Mouse (Mus musculus) adrenal gland, postnatal 10 days (tissue): ENCODE results near the gene Ccser2. TPM values are rescaled to one million over a fixed set of nuclear protein-coding genes. Genes with fewer than 3 reads are reported as not detected.
A peak's percentile ranks its signal among the peaks of the same experiment; 100 is the strongest.
"Not testable (repeated sequence)": the region's sequence is repeated elsewhere in the genome, so short reads cannot be mapped to it uniquely, and the experiment has no call there.

Experiments
- DNase-seq: peaks from one replicate; pipeline ENCODE4 v3.0.0; 2021; ENCODE audit warnings: mixed read lengths
- long read RNA-seq, 2 experiments: library from polyadenylated mRNA; stranded (forward); transcript quantifications; one replicate each; pipeline ENCODE4 v2.0.0; 2021
- total RNA-seq, 2 experiments: library from RNA; stranded (reverse); gene quantifications; 2 replicates each; pipeline ENCODE4 v1.2.3; 2021

Ccser2 gene
- 10 to 100 TPM; 33.4 to 38.3 TPM for total RNA-seq
- long read RNA-seq, experiment 1, partial matches to known transcripts, result 20 of 28 reads
- long read RNA-seq, experiment 1, other reads (novel, unspliced or antisense), result 8 of 28 reads
- long read RNA-seq, experiment 2, partial matches to known transcripts, result 1 of 7 reads
- long read RNA-seq, experiment 2, other reads (novel, unspliced or antisense), result 3 of 7 reads

DNA sequence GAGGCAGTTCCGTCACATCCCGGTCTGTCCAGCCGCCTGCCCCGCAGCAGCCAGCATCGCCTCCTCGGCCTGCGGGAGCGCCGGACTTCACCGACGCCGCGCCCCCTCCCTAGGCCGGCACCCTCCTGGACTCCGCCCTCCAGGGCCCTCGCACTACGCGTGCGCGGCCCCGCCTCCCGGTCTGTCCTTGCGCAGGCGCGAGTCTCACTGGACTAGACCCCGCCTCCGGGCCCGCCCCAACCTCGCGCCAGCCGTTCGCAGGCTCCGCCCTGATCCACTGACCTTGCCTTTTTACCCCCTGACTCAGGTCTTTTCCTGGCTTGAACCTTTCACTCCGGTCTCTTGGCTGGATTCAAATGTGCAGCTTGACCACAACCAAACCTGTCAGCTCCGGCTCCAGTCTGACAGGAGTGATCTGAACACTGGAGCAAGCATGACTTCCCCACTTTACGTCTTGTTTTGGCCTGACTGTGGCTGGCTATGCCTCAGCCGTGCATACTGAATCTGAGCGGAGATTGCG is at the start of gene Ccser2:
Gene Ccser2 (minus strand): TSS at position 150 of the 520 bp plus-strand sequence.
- DNase-seq, result peak; percentile 100

GRCm38 (mm10) chr14:37015894-37016293 is 47.3 kb upstream of the Ccser2 start:
- DNase-seq, result peak; percentile 43

DNA sequence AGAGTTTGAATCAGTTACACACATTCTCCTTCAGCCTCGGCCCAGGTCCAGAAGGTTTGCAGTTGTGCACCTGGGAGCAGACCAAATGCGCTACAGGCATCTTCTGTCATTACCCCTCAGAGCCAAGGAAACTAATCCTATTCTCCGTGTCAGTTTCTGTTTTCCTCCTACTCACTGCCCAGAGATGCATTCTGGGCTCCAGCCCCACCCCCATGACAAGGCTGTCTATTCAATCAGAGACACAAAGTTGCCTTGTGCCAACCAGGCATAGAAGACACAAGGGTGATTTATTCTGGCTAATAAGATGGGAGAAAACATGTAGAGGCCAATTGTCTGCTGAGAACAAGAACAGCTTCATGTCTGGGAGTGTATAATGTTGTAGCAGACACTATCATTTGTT is 45.1 kb upstream of the Ccser2 start:
- no peak for DNase-seq

DNA sequence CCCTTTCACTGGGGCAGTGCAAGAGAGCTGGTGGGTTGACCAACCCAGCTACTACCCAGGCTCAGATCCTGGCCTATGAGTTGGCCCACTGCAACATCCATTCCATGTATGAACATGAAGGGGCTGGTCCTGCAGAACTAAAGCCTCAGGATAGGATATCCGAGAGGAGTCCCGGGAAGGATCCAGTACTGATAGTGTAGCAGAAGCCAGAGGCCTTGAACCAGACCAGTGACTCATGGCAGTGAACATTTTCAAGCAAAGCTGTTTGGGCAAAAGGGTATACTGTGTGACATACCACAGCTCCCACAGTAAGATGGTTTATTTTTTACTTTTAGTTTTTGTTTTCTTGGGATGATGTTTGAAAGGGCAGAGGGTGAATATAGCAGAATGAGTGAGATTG is 41.1 kb upstream of the Ccser2 start:
- no peak for DNase-seq

DNA sequence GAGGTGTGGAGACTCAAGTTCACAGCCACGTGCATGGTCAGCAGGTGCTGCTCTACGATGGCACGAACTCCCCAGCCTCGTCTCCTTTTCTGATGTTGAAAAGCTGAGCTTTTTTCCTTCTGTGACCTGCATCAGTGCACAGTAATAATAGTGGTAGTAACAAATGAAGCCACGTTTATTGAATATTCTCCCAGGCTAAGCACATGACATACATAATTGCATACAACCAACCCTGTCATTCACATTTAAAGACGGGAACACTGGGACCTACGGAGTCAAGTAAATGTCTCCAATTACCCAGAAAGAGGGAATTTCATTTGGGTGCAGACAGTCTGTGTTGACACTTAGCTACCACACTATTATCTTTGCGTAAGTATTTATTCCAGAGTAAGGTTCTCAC is 37.9 kb upstream of the Ccser2 start:
- DNase-seq, result no peak

DNA sequence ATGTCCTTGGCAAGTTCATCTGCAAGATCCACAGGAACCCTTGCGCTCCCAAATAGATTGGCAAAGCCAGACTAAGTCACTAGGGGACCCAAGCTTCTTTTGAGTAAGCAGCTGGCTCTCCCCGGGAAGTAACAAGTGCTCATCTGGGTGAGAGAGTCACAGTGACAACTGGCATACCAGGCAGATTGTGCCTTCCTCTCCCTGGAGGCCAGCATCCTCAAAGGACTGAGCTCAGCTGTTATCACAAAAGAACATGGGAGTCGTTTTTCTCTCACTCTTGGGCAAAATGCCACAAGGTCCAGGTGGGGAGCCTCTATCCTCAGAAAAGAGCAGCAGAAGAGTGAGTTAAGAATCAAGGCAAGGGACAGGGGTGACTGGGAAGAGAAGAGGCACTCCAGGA is 37.3 kb upstream of the Ccser2 start:
- no peak for DNase-seq

- DNase-seq, result no peak
These were observed 35.0 kb upstream of the Ccser2 start for GRCm38 (mm10) chr14:37003431-37004095.

- no peak for DNase-seq
These were observed 34.3 kb upstream of the Ccser2 start for GRCm38 (mm10) chr14:37002852-37003251.

DNA sequence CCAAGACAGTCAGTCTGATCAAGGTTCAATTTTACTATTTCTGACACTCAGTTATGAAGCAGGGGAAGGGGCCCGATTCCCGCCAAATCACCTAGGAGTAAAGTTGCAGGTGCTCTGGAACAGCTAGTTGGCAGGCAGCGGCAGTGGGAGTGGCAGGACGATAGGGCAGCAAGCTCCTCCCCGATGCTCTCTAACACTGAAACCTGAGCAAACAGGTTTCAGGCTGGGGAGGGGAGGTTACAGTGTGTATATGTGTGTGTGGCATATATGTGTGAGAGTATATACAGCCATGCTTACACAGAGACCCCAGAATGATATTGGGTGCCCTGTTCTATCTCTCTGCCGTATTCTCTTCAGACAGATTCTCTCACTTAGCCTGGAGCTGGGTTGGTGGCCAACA is 32.2 kb upstream of the Ccser2 start:
- not testable (repeated sequence) for DNase-seq

DNA sequence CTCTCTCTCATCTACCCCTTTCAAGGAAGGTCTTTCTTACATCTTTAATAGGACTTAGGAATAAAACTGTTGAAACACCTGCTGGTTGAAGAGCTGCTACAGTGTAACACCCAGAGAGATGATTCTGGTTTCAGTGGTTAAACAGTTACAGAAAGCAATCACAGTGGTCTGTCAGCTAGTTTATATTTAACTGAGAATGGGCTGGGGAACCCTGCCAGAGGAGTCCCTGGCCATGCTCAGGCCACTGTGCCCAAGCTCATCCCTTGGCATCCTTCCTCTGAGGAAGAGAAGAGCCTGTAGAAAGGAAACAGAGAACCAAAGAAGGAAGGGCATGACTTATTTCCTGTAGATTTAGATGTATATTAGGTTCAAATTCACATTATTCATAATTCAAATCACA is 21.2 kb upstream of the Ccser2 start:
- no peak for DNase-seq

DNA sequence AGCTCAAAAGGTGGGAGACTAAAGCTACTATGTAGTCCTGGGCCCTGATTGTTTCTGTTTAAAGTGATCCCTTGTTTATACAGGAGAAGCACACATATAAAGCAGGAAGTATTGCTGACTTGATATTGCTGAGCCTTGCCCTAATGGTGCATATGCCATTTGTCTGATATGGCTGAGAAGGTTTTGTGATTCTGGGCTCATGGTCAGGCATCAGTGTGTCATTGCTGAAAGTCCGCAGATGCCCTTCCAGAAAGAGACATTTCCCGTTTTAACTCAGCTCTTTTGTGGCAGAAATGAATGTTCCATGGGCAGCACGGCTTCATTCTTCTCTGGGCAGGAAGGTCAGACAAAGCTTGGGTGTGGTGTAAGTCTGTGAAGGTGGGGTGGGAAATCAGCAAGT is 17.1 kb upstream of the Ccser2 start:
- DNase-seq, result no peak

- DNase-seq, result no peak
These were observed 6.4 kb upstream of the Ccser2 start for GRCm38 (mm10) chr14:36975019-36975418.

DNA sequence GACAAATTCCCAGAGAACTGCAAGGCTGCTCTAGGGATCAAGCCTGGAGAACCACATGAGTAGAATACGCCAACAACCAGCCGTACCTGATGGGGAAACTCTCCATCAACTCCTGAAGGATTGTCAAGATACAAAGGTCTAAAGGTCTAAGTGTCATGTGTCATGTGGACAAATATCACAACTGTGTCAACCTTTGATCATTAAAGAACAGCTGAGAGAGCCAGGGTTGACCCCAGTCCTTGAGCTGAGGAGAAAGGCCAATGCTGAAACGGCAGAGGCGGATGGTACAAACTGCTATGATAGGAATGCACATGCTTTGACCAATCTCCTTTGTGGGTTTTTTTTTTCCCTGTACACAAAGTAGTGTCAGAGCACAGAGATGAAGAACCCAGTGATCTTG is 2.6 kb upstream of the Ccser2 start:
- no peak for DNase-seq

DNA sequence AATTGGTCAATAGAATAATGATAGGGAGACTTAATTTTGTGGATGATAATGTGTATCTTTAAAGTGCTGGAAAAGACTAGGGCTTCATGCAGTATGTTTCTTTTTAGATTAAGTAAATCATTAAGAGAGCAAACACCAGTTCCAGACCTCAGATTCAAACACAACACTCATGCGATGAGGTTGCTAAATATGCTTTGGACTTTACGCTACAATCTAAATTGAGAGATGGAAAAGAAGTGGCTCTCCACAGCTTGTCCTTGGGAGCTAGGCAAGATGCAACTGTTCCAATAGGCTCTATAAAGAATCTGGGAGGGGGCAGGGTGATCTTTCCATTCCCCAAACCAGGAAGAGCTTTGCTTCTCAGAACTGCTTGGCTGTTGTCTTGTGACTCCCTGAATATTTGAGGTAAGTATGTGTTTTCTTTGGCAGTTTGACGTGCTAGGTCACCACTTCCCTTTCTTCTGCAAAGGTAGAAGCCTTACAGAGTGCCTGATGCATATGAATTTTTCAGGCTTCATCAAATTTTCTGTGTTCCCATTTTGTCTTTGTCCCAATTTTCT is 1.4 kb upstream of the Ccser2 start:
- no peak for DNase-seq

DNA sequence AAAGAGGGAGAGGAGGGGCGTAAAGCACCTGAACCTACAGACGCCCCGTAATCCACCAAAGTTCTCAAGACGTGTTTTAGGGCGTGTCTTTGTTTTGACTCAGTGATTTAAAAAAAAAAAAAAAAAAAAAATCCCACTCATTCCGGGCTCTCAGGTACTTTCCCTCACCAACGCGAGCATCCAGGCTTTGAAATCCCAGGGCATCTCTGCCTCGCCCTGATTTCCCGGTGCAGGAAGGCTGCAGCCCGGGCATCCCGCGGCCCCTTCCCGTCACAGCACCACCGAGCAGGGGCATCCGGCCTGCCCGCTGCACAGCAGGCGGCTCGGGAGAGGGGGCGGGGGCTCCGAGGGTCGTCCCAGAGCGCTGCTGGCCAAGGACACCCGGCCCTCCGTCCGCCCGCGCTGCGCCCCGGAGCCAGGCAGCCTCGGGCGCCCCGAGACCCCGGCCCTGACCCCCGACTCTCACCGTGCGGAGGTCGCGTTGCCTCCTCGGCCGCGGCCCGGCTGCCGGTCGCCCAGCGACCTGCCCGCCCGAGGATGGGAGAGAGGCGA is 425 bp downstream of the Ccser2 start:
- peak; percentile 67 for DNase-seq

DNA sequence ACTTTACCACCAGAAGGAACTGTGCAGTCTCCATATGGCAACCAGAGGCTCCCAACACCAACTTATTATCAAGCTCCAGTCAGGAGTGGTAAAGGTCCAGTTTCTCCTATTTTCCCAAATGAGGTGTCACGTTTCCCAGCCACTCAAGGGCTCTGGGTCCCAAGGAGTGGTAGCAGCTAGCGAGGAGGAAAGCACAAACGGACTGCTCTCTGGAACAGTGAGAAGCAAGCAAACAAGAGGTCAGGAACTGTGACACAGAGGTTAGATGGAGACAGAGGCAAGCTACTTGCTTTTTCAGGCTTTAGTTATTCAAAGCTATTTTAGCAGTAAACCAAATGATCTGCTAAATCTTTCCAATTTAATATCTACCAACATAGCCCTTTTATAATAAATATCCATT is 3.2 kb downstream of the Ccser2 start:
- DNase-seq, result no peak

GRCm38 (mm10) chr14:36962477-36962876 is 6.1 kb downstream of the Ccser2 start:
- no peak for DNase-seq

- DNase-seq, result no peak
These were observed 10.9 kb downstream of the Ccser2 start for GRCm38 (mm10) chr14:36957719-36958118.

DNA sequence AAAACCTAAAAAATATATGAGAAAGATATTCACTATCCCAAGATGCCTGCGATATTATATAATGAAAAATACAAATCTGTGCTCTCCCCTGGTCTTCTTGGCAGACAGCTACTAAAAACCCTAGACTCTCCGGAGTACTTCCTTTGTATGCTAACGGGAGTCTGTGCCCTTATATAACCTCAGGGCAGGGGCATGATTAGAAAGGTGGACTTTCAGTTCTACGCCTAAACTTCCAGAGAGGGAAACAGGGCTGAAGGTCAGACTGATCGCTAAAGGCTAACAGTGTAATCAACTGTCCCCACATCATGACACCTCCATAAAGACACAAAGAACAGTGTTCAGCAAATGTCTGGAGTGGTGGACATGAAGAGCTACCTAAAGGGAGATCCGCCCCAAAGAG is 11.3 kb downstream of the Ccser2 start:
- no peak for DNase-seq

- DNase-seq, result no peak
These were observed 11.9 kb downstream of the Ccser2 start for GRCm38 (mm10) chr14:36956717-36957116.

GRCm38 (mm10) chr14:36952687-36953426 is 15.7 kb downstream of the Ccser2 start:
- no peak for DNase-seq

GRCm38 (mm10) chr14:36952142-36952541 is 16.4 kb downstream of the Ccser2 start:
- peak; percentile 38 for DNase-seq

- DNase-seq, result no peak
These were observed 25.9 kb downstream of the Ccser2 start for GRCm38 (mm10) chr14:36942716-36943115.
